Mouse (Mus musculus) small intestine, adult 2 months (tissue): ENCODE data around the gene Plin3. TPM values are rescaled to one million over a fixed set of nuclear protein-coding genes. Genes with fewer than 3 reads are reported as not detected.
"Not testable (repeated sequence)": the region's sequence is repeated elsewhere in the genome, so short reads cannot be mapped to it uniquely, and the experiment has no call there.

Experiments
- H3K27ac ChIP-seq: fragments of 200-500 bp; 2 replicates; pipeline ENCODE4 v1.5.1; 2012; ENCODE audit warnings: low read depth, low read length, control low read depth, inconsistent platforms; ENCODE audit not compliant: insufficient read depth
- H3K27me3 ChIP-seq: fragments of 200-500 bp; 2 replicates; pipeline ENCODE4 v1.6.1; 2012; ENCODE audit warnings: mild to moderate bottlenecking, moderate library complexity, low read length, inconsistent platforms; ENCODE audit not compliant: control insufficient read depth, insufficient read depth
- H3K36me3 ChIP-seq: fragments of 200-500 bp; 2 replicates; pipeline ENCODE4 v1.6.1; 2012; ENCODE audit warnings: mild to moderate bottlenecking, low read length, control low read depth, inconsistent platforms; ENCODE audit not compliant: control insufficient read depth, insufficient read depth
- H3K4me1 ChIP-seq: fragments of 200-500 bp; 2 replicates; pipeline ENCODE4 v1.6.1; 2012; ENCODE audit warnings: low read length, inconsistent platforms, mixed read lengths; ENCODE audit not compliant: control insufficient read depth, insufficient read depth, insufficient read length
- H3K4me3 ChIP-seq: fragments of 200-500 bp; 2 replicates; pipeline ENCODE4 v1.5.1; 2012; ENCODE audit warnings: low read depth, mild to moderate bottlenecking, control low read depth, inconsistent platforms, low read length, moderate library complexity
- CTCF ChIP-seq: fragments of 200-500 bp; IDR thresholded peaks from 2 replicates; pipeline ENCODE4 v1.5.1; 2012; ENCODE audit warnings: low read depth, mild to moderate bottlenecking, control low read depth, inconsistent platforms, low read length, moderate library complexity, mixed read lengths; ENCODE audit not compliant: insufficient replicate concordance, insufficient read length; ENCODE audit errors: extremely low read depth
- POLR2A ChIP-seq: fragments of 200-500 bp; IDR thresholded peaks from 2 replicates; pipeline ENCODE4 v1.6.1; 2012; ENCODE audit warnings: low read depth, mild to moderate bottlenecking, control low read depth, inconsistent platforms, low read length, moderate library complexity
- WGBS: fragments of 180-500 bp; shearing (Covaris S2); methylation state at CpG from one replicate; pipeline ENCODE4 v1.1.7; 2018; 5-methylcytosine and 5-hydroxymethylcytosine counted together
- polyA plus RNA-seq: library from polyadenylated mRNA; depleted of rRNA; stranded (reverse); fragments of >200 nt; gene quantifications from 2 replicates; pipeline ENCODE4 v1.2.3, GENCODE M21; 2012

Plin3 gene
- polyA plus RNA-seq, 1 experiment, result 299 TPM

DNA sequence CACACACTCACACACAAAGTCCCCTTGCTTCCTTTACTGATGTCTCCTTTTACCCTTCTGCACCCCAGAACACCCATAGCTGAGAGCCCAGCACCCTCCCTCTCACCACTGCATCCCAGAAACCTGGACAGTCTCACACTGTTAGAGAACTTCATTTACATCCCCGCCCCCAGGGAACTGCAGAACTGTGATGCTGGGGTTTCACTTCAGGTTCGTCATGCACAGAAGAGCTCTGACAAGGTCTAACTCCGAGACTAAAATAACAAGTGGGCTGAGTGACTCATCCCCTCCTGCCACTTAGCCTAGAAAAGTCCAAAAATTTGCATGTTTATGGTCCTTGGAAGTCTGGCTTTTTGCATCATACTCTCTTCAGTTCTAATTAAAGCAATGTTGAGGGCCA, 26.4 kb downstream of the Plin3 start:
- WGBS, result 52% methylated on average over 3 of the region's 3 CpGs
- Histone ChIP-seq H3K27ac (peak overlapping the region; percentile 68), H3K27me3 (no peaks in the 10 kb centered on the region), H3K4me3 (no peak overlapping the region), H3K36me3 (peaks cover 27% of the 10 kb centered on the region), H3K4me1 (peaks cover 11% of the 10 kb centered on the region; the same call in 1 of the 2 replicates)
- TF ChIP-seq CTCF (no peak), POLR2A (no peak)

DNA sequence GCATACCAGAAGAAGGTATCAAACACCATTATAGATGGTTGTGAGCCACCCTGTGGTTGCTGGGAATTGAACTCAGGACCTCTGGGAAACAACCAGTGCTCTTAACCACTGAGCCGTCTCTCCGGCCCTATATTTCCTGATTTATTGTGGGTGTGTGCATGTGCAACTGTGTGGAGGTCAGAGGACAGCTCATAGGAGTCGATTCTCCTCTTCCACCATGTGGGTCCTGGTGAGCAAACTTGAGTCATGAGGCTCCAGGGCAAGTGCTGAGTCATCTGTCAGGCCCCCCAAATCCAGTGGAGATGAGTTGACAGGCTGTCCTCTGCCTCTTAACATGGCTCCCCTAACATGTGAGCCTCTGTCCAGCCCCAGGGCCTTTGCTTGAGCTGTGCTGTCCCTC, 26.8 kb downstream of the Plin3 start:
- no peak for TF ChIP-seq CTCF
- TF ChIP-seq POLR2A, result 0 out of 2 replicates have a peak, but pooled peaks have one; percentile 35
- 30% methylated on average over 3 of the region's 3 CpGs for WGBS

DNA sequence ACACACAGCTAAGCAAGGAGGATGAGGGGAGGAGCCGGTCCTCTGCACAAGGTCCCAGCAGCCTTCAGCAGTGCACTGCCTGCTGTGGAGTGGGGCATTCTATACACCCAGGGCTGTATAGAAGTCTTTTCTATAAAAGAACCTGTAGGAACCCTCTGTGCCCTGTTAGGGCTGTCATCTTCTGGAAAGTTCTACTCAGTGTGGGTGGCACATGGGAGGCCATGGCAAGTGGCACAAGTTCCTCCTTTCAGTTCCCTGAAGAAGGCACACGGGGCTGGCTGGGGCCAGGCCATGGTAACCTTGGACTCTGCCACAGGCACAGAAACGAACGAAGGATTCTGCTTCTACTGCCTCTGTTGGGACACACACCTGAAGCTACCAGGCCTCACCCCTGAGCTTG, 27.7 kb downstream of the Plin3 start:
- Histone ChIP-seq H3K27ac (no peak overlapping the region), H3K4me1 (peaks cover 12% of the 10 kb centered on the region; the same call in 1 of the 2 replicates), H3K36me3 (peaks cover 25% of the 10 kb centered on the region), H3K27me3 (no peaks in the 10 kb centered on the region), H3K4me3 (no peak overlapping the region)
- 57% methylated on average over 4 of the region's 4 CpGs for WGBS
- TF ChIP-seq POLR2A (no peak), CTCF (no peak)

More for the DNA sequence above, 26.8 kb downstream of the Plin3 start:
- Histone ChIP-seq H3K36me3 (peaks cover 26% of the 10 kb centered on the region), H3K27ac (peak overlapping the region; percentile 52), H3K4me1 (peaks cover 11% of the 10 kb centered on the region; the same call in 1 of the 2 replicates), H3K27me3 (no peaks in the 10 kb centered on the region), H3K4me3 (no peak overlapping the region)

DNA sequence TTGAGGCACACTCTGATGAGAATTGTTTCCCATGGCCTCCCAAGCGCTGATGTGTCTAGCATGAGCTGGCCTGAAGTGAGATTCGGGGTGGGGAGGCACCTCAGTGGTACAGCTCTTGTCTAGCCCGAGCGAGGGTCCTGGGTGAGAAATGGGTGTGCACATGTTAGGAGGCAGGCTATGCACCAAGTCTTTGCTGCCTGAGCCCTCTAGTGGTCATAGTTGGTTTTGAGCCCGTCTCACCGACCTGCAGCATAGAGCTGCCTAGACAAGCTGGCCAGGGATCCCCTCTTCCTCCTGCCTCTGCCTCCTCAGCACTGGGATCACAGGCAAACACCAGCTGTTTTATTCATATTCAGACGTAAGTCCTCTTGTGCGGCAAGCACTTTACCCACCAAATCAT, 28.7 kb downstream of the Plin3 start:
- WGBS, result 22% methylated on average over 8 of the region's 8 CpGs
- H3K27ac ChIP-seq, result no peak overlapping the region
- peaks cover 30% of the 10 kb centered on the region for H3K36me3 ChIP-seq

DNA sequence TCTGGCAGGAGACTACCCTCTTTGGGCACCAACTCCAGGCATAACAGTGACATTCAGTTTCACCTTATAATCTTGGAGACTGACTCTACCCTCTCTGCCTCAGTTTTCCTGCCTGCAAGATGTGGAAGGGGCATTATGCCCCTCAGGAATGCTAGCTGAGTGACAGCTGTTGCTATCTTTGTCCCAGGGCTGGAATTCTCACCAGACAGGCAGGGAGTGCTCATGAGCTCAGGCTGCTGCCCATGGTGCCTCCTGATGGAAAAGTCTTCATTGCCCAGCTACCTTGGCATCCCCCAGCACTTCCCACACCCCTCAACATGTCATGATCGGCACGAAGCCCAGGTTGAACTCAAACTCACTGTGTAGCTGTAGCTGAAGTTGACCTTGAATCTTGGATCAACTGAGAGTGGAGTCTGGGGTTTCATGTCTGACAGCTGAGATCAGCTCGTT, 30.0 kb downstream of the Plin3 start:
- no peaks in the 10 kb centered on the region for H3K27me3 ChIP-seq
- H3K36me3 ChIP-seq, result peaks cover 34% of the 10 kb centered on the region
- H3K4me1 ChIP-seq, result peaks cover 24% of the 10 kb centered on the region
- no peak overlapping the region for H3K4me3 ChIP-seq
- no peak overlapping the region for H3K27ac ChIP-seq
- peak; percentile 5; the same call in 1 of the 2 replicates for TF ChIP-seq CTCF
- TF ChIP-seq POLR2A, result no peak
- WGBS, result 67% methylated on average over 3 of the region's 3 CpGs

More for the DNA sequence above, 28.7 kb downstream of the Plin3 start:
- Histone ChIP-seq H3K27me3 (no peaks in the 10 kb centered on the region), H3K4me1 (peaks cover 17% of the 10 kb centered on the region; the same call in 1 of the 2 replicates), H3K4me3 (no peak overlapping the region)
- TF ChIP-seq POLR2A (no peak), CTCF (peak; percentile 79; the same call in 1 of the 2 replicates)

DNA sequence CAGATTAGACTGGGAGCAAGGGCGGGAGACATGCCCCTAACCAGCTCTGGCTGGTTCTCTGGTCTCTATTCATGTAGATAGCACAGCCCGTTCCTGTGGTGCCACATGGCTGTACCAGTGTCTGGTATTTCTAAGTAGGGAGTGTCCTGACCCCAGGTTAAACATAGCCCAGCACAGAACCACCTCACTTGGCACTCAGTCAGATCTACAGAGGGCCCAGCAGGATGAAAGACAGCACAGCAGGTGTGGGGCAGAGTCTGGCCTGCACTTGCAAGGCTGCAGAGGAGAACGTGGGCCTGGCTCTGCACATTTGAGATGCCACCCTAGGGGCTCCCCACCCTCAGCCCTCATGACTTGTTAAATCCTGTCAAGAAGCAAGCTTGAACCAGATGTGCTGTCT, 31.5 kb downstream of the Plin3 start:
- no peak overlapping the region for H3K4me3 ChIP-seq
- H3K4me1 ChIP-seq, result peaks cover 25% of the 10 kb centered on the region
- 34% methylated on average over 3 of the region's 3 CpGs for WGBS
- H3K36me3 ChIP-seq, result peaks cover 34% of the 10 kb centered on the region
- no peaks in the 10 kb centered on the region for H3K27me3 ChIP-seq
- TF ChIP-seq CTCF, result no peak
- no peak for TF ChIP-seq POLR2A
- no peak overlapping the region for H3K27ac ChIP-seq

DNA sequence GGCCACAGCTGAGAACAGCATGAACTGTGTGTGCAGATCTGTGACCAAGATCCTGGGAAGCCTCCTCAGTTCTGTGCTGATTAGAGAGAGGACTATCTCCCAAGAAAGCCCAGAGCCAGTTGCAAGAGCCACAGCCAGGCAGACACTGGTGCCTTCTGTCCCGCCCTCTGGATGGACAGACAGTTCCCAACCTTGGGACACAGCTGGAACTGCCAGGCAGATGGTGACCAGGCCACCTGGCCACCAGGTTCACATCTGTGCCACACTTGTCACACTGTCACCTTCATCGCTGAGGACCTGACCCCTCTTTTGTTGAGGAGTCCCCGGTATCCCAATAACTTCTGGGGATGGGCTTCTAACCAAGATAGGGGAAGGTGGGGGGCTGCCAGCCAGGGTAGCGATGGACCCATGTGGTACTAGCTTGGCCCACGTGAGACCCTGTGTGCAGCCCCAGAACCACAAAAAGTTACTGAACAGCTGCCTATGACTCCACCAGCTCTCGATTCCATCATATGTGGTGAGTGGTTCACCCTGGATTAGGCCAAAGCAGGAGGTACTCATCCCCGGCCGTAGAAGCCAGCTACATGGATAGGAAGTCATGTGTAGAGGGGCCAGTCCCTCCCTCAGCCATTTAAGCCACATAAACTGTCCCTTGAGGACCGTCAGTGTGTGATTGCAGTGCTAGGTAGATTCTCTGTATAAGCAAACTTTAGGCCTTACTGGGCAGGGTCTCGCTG, 33.2 kb downstream of the Plin3 start:
- Histone ChIP-seq H3K36me3 (peaks cover 34% of the 10 kb centered on the region), H3K4me3 (0 out of 2 replicates have a peak overlapping the region, but pooled peaks have one; percentile 3), H3K4me1 (peaks cover 17% of the 10 kb centered on the region), H3K27me3 (no peaks in the 10 kb centered on the region), H3K27ac (no peak overlapping the region)
- WGBS, result 77% methylated on average over 10 of the region's 10 CpGs
- TF ChIP-seq POLR2A (no peak), CTCF (no peak)

DNA sequence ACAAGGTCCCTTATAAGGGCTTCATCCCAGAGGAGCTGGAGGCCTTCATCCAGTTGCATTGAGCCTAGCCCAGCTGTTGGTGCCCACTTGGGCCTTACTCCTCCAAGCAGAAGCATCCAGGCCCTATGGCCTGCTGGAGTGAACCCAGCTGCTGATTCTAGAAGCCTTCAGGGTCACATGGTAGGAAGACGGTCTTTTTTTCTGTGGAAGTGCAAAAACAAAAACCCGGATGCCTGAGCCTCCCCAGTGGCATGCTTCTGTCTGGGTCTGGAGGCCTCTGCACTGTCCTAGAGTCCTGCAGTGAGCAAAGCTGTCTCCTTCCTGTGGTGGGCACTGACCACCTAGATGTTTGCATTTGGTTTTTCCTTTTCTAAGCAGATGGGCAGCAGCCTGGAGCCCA, 33.9 kb downstream of the Plin3 start:
- H3K27me3 ChIP-seq, H3K27ac ChIP-seq, H3K4me3 ChIP-seq: not testable (repeated sequence)
- 59% methylated on average over 2 of the region's 2 CpGs for WGBS
- peaks cover 17% of the 10 kb centered on the region for H3K4me1 ChIP-seq
- H3K36me3 ChIP-seq, result peaks cover 34% of the 10 kb centered on the region

DNA sequence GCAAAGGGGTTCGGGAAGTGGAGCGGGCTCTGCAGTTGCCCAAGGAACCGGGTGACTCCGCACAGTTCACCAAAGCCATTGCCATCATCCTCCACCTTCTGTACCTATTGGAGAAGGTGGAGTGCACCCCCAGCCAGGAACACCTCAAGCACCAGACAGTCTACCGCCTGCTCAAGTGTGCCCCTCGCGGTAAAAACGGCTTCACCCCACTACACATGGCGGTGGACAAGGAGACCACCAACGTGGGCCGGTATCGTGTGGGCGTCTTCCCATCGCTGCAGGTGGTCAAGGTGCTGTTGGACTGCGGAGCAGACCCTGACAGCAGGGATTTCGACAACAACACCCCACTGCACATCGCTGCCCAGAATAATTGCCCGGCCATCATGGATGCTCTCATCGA, 34.4 kb downstream of the Plin3 start:
- not testable (repeated sequence) for H3K27ac ChIP-seq, H3K27me3 ChIP-seq
- H3K4me1 ChIP-seq, result peaks cover 17% of the 10 kb centered on the region
- peaks cover 34% of the 10 kb centered on the region for H3K36me3 ChIP-seq
- H3K4me3 ChIP-seq, result peak overlapping the region; percentile 66; the same call in 1 of the 2 replicates
- 87% methylated on average over 19 of the region's 19 CpGs for WGBS
